Mouse (Mus musculus) hindbrain, embryonic 16.5 days (tissue): ENCODE measurements at regions not wholly inside any gene's neighbourhood (a gene's known extent, or its start where the extent isn't known, plus 50 kb on each side); places are given as distances from the start of the nearest gene placed in this dataset.

Source experiments
- ATAC-seq: fragments of 200-750 bp; cut with Nextera tagmentation; 2 replicates; pipeline ENCODE4 v1.8.0; 2017; ENCODE audit warnings: moderate TSS enrichment, moderate library complexity
- H3K27ac ChIP-seq: fragments of 300-500 bp; sonication (generic); 2 replicates; pipeline ENCODE4 v1.5.1; 2014; ENCODE audit warnings: low read depth, mild to moderate bottlenecking, control low read depth, low read length, moderate library complexity
- H3K27me3 ChIP-seq: fragments of 300-500 bp; sonication (generic); replicated peaks from 2 replicates; pipeline ENCODE4 v1.6.1; 2014; ENCODE audit warnings: low read length; ENCODE audit not compliant: control insufficient read depth, insufficient read depth
- H3K36me3 ChIP-seq: fragments of 300-500 bp; sonication (generic); 2 replicates; pipeline ENCODE4 v1.6.1; 2014; ENCODE audit warnings: mild to moderate bottlenecking, low read length, moderate library complexity, mixed read lengths; ENCODE audit not compliant: control insufficient read depth, insufficient read depth
- H3K4me1 ChIP-seq: fragments of 300-500 bp; sonication (generic); 2 replicates; pipeline ENCODE4 v1.6.1; 2014; ENCODE audit warnings: low read depth, low read length; ENCODE audit not compliant: control insufficient read depth, insufficient read depth
- H3K4me2 ChIP-seq: fragments of 300-500 bp; sonication (generic); 2 replicates; pipeline ENCODE4 v1.6.1; 2014; ENCODE audit warnings: mild to moderate bottlenecking, low read length, control low read depth, moderate library complexity
- H3K4me3 ChIP-seq: fragments of 300-500 bp; sonication (generic); 2 replicates; pipeline ENCODE4 v1.5.1; 2014; ENCODE audit warnings: mild to moderate bottlenecking, low read length, control low read depth, moderate library complexity
- H3K9ac ChIP-seq: fragments of 300-500 bp; sonication (generic); 2 replicates; pipeline ENCODE4 v1.6.1; 2014; ENCODE audit warnings: low read depth, mild to moderate bottlenecking, control low read depth, low read length, moderate library complexity
- H3K9me3 ChIP-seq: fragments of 300-500 bp; sonication (generic); 2 replicates; pipeline ENCODE4 v1.6.1; 2014; ENCODE audit warnings: mild to moderate bottlenecking, low read length, moderate library complexity; ENCODE audit not compliant: control insufficient read depth
- WGBS: fragments of 180-500 bp; shearing (Covaris S2); extraction: QIAGEN DNeasy Blood & Tissue Kit; methylation state at CpG from one replicate; pipeline ENCODE4 v1.1.7; 2014; 5-methylcytosine and 5-hydroxymethylcytosine counted together

GRCm38 (mm10) chr2:166434554-166434953 lies 279.1 kb downstream of the Prex1 start:
- no peak for ATAC-seq
- Histone ChIP-seq H3K4me1 (peaks cover 18% of the 10 kb centered on the region), H3K4me3 (no peak overlapping the region), H3K4me2 (no peak overlapping the region), H3K9me3 (no peaks in the 10 kb centered on the region), H3K36me3 (no peaks in the 10 kb centered on the region), H3K9ac (no peak overlapping the region), H3K27ac (no peak overlapping the region), H3K27me3 (no peaks in the 10 kb centered on the region)
- WGBS: 59% methylated on average over 8 of the region's 8 CpGs

- H3K4me2 ChIP-seq: no peak overlapping the region
- H3K27me3 ChIP-seq: 0 out of 2 replicates have a peak, but pooled peaks cover 2% of the 10 kb centered on the region
- H3K36me3 ChIP-seq: no peaks in the 10 kb centered on the region
- no peak overlapping the region for H3K4me3 ChIP-seq
- peaks cover 15% of the 10 kb centered on the region for H3K4me1 ChIP-seq
- 53% methylated on average over 15 of the region's 15 CpGs for WGBS
- H3K9ac ChIP-seq: no peak overlapping the region
- ATAC-seq: peak; percentile 41; the same call in 1 of the 2 replicates
- H3K9me3 ChIP-seq: no peaks in the 10 kb centered on the region
- H3K27ac ChIP-seq: 0 out of 2 replicates have a peak overlapping the region, but pooled peaks have one; percentile 5
Measured at GRCm38 (mm10) chr2:166433655-166434333, 278.3 kb upstream of the Sulf2 start.

- ATAC-seq: 0 out of 2 replicates have a peak, but pooled peaks have one; percentile 19
- WGBS: 51% methylated on average over 13 of the region's 13 CpGs
- 0 out of 2 replicates have a peak overlapping the region, but pooled peaks have one; percentile 5 for H3K27ac ChIP-seq
Measured at GRCm38 (mm10) chr2:166432948-166433654, 277.6 kb upstream of the Sulf2 start.

GRCm38 (mm10) chr2:166432531-166432930 lies 277.1 kb upstream of the Sulf2 start:
- no peak overlapping the region for H3K4me2 ChIP-seq
- H3K9ac ChIP-seq: no peak overlapping the region
- no peak overlapping the region for H3K27ac ChIP-seq
- H3K4me1 ChIP-seq: peaks cover 15% of the 10 kb centered on the region
- H3K4me3 ChIP-seq: no peak overlapping the region
- 56% methylated on average over 8 of the region's 8 CpGs for WGBS
- H3K27me3 ChIP-seq: 0 out of 2 replicates have a peak, but pooled peaks cover 2% of the 10 kb centered on the region
- H3K36me3 ChIP-seq: no peaks in the 10 kb centered on the region
- no peaks in the 10 kb centered on the region for H3K9me3 ChIP-seq
- no peak for ATAC-seq

More at GRCm38 (mm10) chr2:166432948-166433654, 277.6 kb upstream of the Sulf2 start:
- H3K4me2 ChIP-seq: no peak overlapping the region
- H3K4me1 ChIP-seq: peaks cover 15% of the 10 kb centered on the region
- H3K4me3 ChIP-seq: no peak overlapping the region
- H3K9ac ChIP-seq: no peak overlapping the region
- no peaks in the 10 kb centered on the region for H3K9me3 ChIP-seq
- no peaks in the 10 kb centered on the region for H3K36me3 ChIP-seq
- 0 out of 2 replicates have a peak, but pooled peaks cover 2% of the 10 kb centered on the region for H3K27me3 ChIP-seq

- 51% methylated on average over 5 of the region's 5 CpGs for WGBS
- Histone ChIP-seq H3K27me3 (0 out of 2 replicates have a peak, but pooled peaks cover 2% of the 10 kb centered on the region), H3K27ac (no peak overlapping the region)
Measured at GRCm38 (mm10) chr2:166429918-166430317, 274.5 kb upstream of the Sulf2 start.

GRCm38 (mm10) chr2:166429494-166429893 lies 274.0 kb upstream of the Sulf2 start:
- H3K4me2 ChIP-seq: no peak overlapping the region
- no peak overlapping the region for H3K27ac ChIP-seq
- no peak for ATAC-seq
- no peak overlapping the region for H3K4me3 ChIP-seq
- H3K36me3 ChIP-seq: no peaks in the 10 kb centered on the region
- no peaks in the 10 kb centered on the region for H3K9me3 ChIP-seq
- peaks cover 15% of the 10 kb centered on the region for H3K4me1 ChIP-seq
- no peak overlapping the region for H3K9ac ChIP-seq
- WGBS: 86% methylated on average over 12 of the region's 12 CpGs
- 0 out of 2 replicates have a peak, but pooled peaks cover 2% of the 10 kb centered on the region for H3K27me3 ChIP-seq

More at GRCm38 (mm10) chr2:166429918-166430317, 274.5 kb upstream of the Sulf2 start:
- Histone ChIP-seq H3K9me3 (no peaks in the 10 kb centered on the region), H3K4me1 (peaks cover 15% of the 10 kb centered on the region), H3K9ac (no peak overlapping the region), H3K4me2 (no peak overlapping the region), H3K36me3 (no peaks in the 10 kb centered on the region), H3K4me3 (no peak overlapping the region)
- ATAC-seq: no peak

GRCm38 (mm10) chr2:166427390-166427789 lies 271.9 kb upstream of the Sulf2 start:
- Histone ChIP-seq H3K36me3 (no peaks in the 10 kb centered on the region), H3K4me3 (no peak overlapping the region), H3K4me1 (peaks cover 5% of the 10 kb centered on the region), H3K4me2 (no peak overlapping the region), H3K27ac (no peak overlapping the region), H3K9me3 (no peaks in the 10 kb centered on the region), H3K9ac (no peak overlapping the region), H3K27me3 (0 out of 2 replicates have a peak, but pooled peaks cover 2% of the 10 kb centered on the region)
- 73% methylated on average over 6 of the region's 6 CpGs for WGBS
- no peak for ATAC-seq

- H3K36me3 ChIP-seq: no peaks in the 10 kb centered on the region
- WGBS: 53% methylated on average over 10 of the region's 10 CpGs
- H3K9ac ChIP-seq: no peak overlapping the region
- no peak overlapping the region for H3K4me3 ChIP-seq
- no peak overlapping the region for H3K27ac ChIP-seq
- H3K9me3 ChIP-seq: no peaks in the 10 kb centered on the region
- H3K27me3 ChIP-seq: 0 out of 2 replicates have a peak, but pooled peaks cover 2% of the 10 kb centered on the region
- no peak for ATAC-seq
- no peak overlapping the region for H3K4me2 ChIP-seq
- peaks cover 5% of the 10 kb centered on the region for H3K4me1 ChIP-seq
Measured at GRCm38 (mm10) chr2:166426960-166427359, 271.5 kb upstream of the Sulf2 start.

GRCm38 (mm10) chr2:166426457-166426856 lies 271.0 kb upstream of the Sulf2 start:
- Histone ChIP-seq H3K4me1 (peaks cover 5% of the 10 kb centered on the region), H3K27ac (no peak overlapping the region), H3K9ac (no peak overlapping the region), H3K4me3 (no peak overlapping the region), H3K9me3 (no peaks in the 10 kb centered on the region), H3K27me3 (0 out of 2 replicates have a peak, but pooled peaks cover 2% of the 10 kb centered on the region), H3K4me2 (no peak overlapping the region), H3K36me3 (no peaks in the 10 kb centered on the region)
- ATAC-seq: no peak
- WGBS: 58% methylated on average over 6 of the region's 6 CpGs
